Mouse (Mus musculus): ENCODE measurements around the gene Ccdc110. TPM values are rescaled to one million over a fixed set of nuclear protein-coding genes. Genes with fewer than 3 reads are reported as not detected.

Ccdc110 gene
- total RNA-seq, 4 experiments from 2014 or later: not detected

DNA sequence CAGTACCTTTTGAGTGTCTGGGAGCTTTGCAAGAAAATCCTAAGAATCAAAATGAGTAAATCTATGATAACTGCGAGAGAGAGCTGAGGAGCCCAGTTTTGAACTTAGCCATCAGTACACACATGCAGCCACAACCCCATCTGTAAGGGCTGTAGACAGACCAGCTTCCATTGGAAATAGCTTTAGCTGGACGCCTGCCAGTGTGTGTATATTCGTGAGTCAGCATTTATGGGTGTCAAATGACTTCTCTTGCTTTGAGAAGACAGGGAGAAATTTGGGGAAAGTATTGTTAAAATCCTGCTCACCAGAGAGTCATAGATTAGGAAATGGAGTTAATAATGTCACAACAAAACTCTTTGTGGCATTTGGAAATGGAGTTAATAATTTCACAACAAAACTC is 52.2 kb downstream of the Ccdc110 start:
- DNase-seq: no peak

DNA sequence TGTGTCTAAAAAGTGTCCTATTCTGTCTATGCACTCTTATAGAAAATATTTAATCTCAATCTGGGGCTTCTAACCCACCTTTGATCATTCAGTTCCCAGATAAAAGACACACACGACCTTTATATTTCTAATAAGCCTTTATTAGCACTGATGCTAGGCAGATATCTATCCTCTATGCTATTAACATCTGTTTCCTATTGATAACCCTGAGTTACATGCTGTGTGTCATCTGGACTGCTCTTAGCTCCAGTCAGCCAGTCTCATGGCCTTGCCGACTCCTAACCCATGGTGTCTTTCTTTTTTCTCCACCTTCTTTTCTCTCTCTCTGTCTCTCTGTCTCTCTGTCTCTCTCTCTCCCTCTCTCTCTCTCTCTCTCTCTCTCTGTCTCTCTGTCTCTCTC is 53.8 kb downstream of the Ccdc110 start:
- DNase-seq: no peak

DNA sequence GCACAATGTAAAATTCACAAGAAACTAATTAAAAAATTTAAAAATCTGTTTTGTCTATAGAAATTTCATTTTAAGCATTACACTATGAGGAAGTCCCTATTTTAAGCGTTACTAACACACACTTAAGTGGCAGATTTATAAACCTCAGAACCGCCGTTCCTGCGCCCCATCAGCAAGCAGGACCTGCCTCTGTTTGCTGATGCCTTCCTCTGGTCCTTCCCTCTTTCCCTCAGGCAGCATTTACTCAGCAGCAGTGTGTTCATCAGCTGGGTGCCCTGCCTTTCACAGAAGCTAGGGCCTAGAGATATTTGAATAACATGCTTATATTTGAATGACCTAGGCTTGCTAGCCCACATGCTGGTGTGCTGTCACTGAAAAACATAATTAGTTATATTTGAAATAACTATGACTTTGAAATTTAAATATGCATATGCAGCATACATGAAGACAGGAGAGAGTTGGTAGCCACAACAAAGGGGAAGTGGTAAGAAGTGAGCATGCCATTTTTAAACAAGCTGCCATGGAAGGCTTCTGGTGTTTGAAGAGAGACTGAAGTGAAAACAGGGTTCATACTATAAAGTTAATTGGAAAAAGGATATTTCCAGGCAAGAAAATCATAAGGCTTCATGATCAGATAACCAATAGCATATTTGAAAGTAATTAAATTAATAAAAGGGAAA is 56.4 kb downstream of the Ccdc110 start:
- no peak for DNase-seq

Other genes with a start within 250 kb of the Ccdc110 start
- gene Pdlim3, start 49.2 kb upstream of the Ccdc110 start, total RNA-seq (2022): 1 to 10 TPM; 1.3 to 2.2 (median 2.1) TPM
- 1 to 10 TPM; 2.0 to 4.5 (median 3.5) TPM for gene 1700029J07Rik, start 40.6 kb downstream of the Ccdc110 start, total RNA-seq (2022)
- gene Ufsp2, start 40.9 kb downstream of the Ccdc110 start, total RNA-seq (2022): 10 to 100 TPM; 58.7 to 68.6 (median 63.6) TPM
- gene Lrp2bp, start 64.7 kb downstream of the Ccdc110 start, total RNA-seq (2022): under 1 TPM; 0.16 to 0.34 (median 0.27) TPM
- gene Ankrd37, start 71.1 kb downstream of the Ccdc110 start, total RNA-seq (2022): 1 to 10 TPM in 2 of 4 experiments, under 1 TPM in 1, not detected in 1; 0.89 to 2.2 (median 1.1) TPM
- gene Cfap97, start 217.2 kb downstream of the Ccdc110 start, total RNA-seq (2022): 10 to 100 TPM; 24.3 to 28.4 (median 24.9) TPM
- 10 to 100 TPM; 15.1 to 24.6 (median 19.1) TPM for gene Snx25, start 217.5 kb downstream of the Ccdc110 start, total RNA-seq (2022)